Mouse (Mus musculus) embryonic facial prominence, embryonic 11.5 days (tissue): ENCODE results near the gene Mmrn1. TPM values are rescaled to one million over a fixed set of nuclear protein-coding genes. Genes with fewer than 3 reads are reported as not detected.
"Not testable (repeated sequence)": the region's sequence is repeated elsewhere in the genome, so short reads cannot be mapped to it uniquely, and the experiment has no call there.

Source experiments
- ATAC-seq: fragments of 200-750 bp; cut with Nextera tagmentation; replicated peaks from 2 replicates; pipeline ENCODE4 v1.8.0; 2017; ENCODE audit warnings: low read depth; ENCODE audit not compliant: insufficient number of reproducible peaks, low FRiP score, low TSS enrichment
- DNase-seq: peaks from one replicate; pipeline ENCODE4 v3.0.0-alpha.2; 2015; ENCODE audit warnings: low spot score
- H3K27ac ChIP-seq: fragments of 300-500 bp; sonication (generic); replicated peaks from 2 replicates; pipeline ENCODE4 v1.5.1; 2014; ENCODE audit warnings: mild to moderate bottlenecking, low read depth, low read length, control low read depth
- H3K27me3 ChIP-seq: fragments of 300-500 bp; sonication (generic); 2 replicates; pipeline ENCODE4 v1.6.1; 2014; ENCODE audit warnings: mild to moderate bottlenecking, low read length, moderate library complexity, mixed read lengths; ENCODE audit not compliant: control insufficient read depth, insufficient read depth
- H3K36me3 ChIP-seq: fragments of 300-500 bp; sonication (generic); replicated peaks from 2 replicates; pipeline ENCODE4 v1.6.1; 2014; ENCODE audit warnings: low read depth, mild to moderate bottlenecking, low read length, moderate library complexity, mixed read lengths; ENCODE audit not compliant: control insufficient read depth, insufficient read depth
- H3K4me1 ChIP-seq: fragments of 300-500 bp; sonication (generic); 2 replicates; pipeline ENCODE4 v1.6.1; 2014; ENCODE audit warnings: low read length, mixed read lengths; ENCODE audit not compliant: control insufficient read depth, insufficient read depth
- H3K4me2 ChIP-seq: fragments of 300-500 bp; sonication (generic); 2 replicates; pipeline ENCODE4 v1.6.1; 2014; ENCODE audit warnings: low read depth, mild to moderate bottlenecking, control low read depth, low read length, moderate library complexity
- H3K4me3 ChIP-seq: fragments of 300-500 bp; sonication (generic); 2 replicates; pipeline ENCODE4 v1.5.1; 2014; ENCODE audit warnings: low read depth, low read length, control low read depth
- H3K9ac ChIP-seq: fragments of 300-500 bp; sonication (generic); replicated peaks from 2 replicates; pipeline ENCODE4 v1.6.1; 2014; ENCODE audit warnings: mild to moderate bottlenecking, control low read depth, low read length
- H3K9me3 ChIP-seq: fragments of 300-500 bp; sonication (generic); replicated peaks from 2 replicates; pipeline ENCODE4 v1.6.1; 2016; ENCODE audit warnings: mild to moderate bottlenecking, low read length, inconsistent platforms, mixed read lengths; ENCODE audit not compliant: control insufficient read depth
- WGBS: fragments of 180-500 bp; shearing (Covaris S2); extraction: QIAGEN DNeasy Blood & Tissue Kit; methylation state at CpG from one replicate; pipeline ENCODE4 v1.1.7; 2014; 5-methylcytosine and 5-hydroxymethylcytosine counted together
- polyA plus RNA-seq: library from polyadenylated mRNA; unstranded; fragments of >200 nt; fragmentation: Nextera tagmentation; extraction: Ambion mirVana; gene quantifications from 2 replicates; pipeline ENCODE4 v1.2.1, GENCODE M21; 2014

Gene Mmrn1
- 8.5 and 8.7 TPM in 2 replicates for polyA plus RNA-seq

DNA sequence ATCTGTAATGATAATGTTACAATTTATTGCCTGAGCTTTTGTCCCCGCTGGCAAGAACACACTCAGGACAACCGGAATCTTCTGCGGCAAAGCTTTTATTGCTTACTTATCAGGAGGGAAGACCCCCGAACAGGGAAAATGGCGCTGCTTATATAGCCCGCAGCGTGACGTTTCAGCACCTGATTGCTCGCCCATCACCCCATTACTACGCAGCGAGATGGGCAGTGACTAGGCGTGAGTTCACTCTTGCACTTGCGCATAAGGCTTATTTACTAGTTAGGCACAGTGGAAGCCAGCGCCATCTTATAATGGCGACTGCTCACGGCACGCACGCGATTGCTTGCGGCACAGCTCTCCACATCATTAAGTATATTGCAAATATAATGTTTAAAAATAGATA is at the start of gene Mmrn1:
Gene Mmrn1, plus strand, starts transcription at position 301 of the 400 bp plus-strand sequence.
- H3K9me3 ChIP-seq, H3K4me3 ChIP-seq, ATAC-seq, H3K27ac ChIP-seq, H3K36me3 ChIP-seq, H3K4me1 ChIP-seq, DNase-seq, H3K27me3 ChIP-seq, H3K4me2 ChIP-seq, H3K9ac ChIP-seq: not testable (repeated sequence)
- 96% methylated on average over 20 of the region's 20 CpGs for WGBS

DNA sequence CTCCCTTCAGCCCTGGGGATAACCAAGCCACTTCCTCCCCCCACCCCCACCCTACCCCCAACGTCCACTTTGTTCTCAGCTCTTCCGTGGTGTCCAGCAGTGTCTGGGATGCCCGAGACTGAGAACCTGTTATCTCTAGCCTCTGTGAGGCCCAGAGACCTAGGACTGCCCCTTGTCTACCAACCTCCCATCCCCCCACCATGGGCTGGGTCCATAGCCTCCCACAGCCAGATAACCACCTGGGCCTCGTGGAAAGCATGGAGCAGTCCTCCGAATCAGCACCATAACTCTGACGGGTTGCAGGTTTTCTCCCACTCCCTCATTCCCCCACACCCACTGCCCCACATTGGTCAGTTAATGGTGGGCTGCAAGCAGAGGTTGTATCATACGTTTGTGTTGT is 44.4 kb upstream of the Mmrn1 start:
- H3K9ac ChIP-seq = no peak overlapping the region
- no peaks in the 10 kb centered on the region for H3K27me3 ChIP-seq
- DNase-seq (no peak), ATAC-seq (no peak)
- 86% methylated on average over 7 of the region's 7 CpGs for WGBS
- no peaks in the 10 kb centered on the region for H3K36me3 ChIP-seq
- H3K4me1 ChIP-seq = no peaks in the 10 kb centered on the region
- no peak overlapping the region for H3K4me3 ChIP-seq
- H3K9me3 ChIP-seq = no peaks in the 10 kb centered on the region
- no peak overlapping the region for H3K27ac ChIP-seq
- H3K4me2 ChIP-seq = no peak overlapping the region

DNA sequence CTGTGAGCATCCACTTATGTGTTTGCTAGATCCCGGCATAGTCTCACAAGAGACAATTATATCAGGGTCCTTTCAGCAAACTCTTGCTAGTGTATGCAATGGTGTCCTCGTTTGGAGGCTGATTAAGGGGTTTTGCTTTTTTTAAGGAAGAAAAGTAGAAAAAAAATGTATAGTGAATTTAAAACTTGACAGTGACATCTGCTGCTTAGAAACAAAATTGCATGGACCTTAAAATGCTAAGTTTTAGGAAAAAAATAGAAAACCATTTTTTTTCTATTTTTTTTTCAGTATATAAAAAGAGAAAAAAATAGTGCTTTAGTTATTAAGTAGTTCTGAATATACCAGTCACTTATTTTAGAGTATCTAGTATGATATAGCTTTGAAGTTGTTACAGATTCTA is 43.2 kb upstream of the Mmrn1 start:
- no peaks in the 10 kb centered on the region for H3K9me3 ChIP-seq
- no peak overlapping the region for H3K4me2 ChIP-seq
- no peak for ATAC-seq
- no peak overlapping the region for H3K9ac ChIP-seq
- no peak overlapping the region for H3K4me3 ChIP-seq
- no peaks in the 10 kb centered on the region for H3K4me1 ChIP-seq
- no peak for DNase-seq
- WGBS = 74% methylated on average over 2 of the region's 2 CpGs
- H3K36me3 ChIP-seq = no peaks in the 10 kb centered on the region
- H3K27me3 ChIP-seq = no peaks in the 10 kb centered on the region
- no peak overlapping the region for H3K27ac ChIP-seq

DNA sequence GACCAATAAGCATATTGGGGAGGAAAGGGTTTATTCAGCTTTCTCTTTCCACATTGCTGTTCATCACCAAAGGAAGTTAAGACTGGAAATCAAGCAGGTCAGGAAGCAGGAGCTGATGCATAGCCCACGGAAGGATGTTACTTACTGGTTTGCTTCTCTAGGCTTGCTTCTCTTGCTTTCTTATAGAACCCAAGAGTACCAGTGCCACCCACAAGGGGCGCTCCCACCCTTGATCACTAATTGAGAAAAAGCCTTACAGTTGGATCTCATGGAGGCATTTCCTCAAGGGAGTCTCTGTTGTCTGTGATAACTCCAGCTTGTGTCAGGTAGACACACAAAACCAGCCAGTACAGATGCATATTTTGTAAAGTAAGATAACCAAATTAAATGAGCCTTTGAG is 17.5 kb upstream of the Mmrn1 start:
- Histone ChIP-seq H3K36me3 (no peaks in the 10 kb centered on the region), H3K4me1 (no peaks in the 10 kb centered on the region), H3K4me2 (no peak overlapping the region), H3K27ac (no peak overlapping the region), H3K4me3 (no peak overlapping the region), H3K9me3 (no peaks in the 10 kb centered on the region), H3K9ac (no peak overlapping the region), H3K27me3 (no peaks in the 10 kb centered on the region)
- no peak for DNase-seq
- ATAC-seq = no peak
- WGBS = 76% methylated on average over 2 of the region's 2 CpGs

DNA sequence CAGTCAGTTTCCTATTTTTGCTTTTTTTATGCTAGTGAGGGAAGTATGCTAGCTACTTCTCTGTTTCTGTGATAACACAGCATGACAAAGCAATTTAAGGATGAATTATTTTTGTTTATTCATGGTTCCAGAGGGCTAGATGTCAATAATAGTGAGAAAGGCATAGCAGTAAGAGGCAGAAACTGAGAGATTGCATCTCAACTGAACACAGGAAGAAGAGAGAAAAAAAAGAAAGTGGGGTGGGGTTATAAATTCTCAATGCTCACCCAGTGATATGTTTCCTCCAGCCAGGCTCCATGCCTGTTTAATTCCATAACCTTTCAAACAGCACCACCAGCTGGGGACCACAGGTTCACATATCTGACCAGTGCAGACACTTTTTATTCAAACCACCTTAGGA is 6.6 kb downstream of the Mmrn1 start:
- H3K4me1 ChIP-seq = no peaks in the 10 kb centered on the region
- ATAC-seq (no peak), DNase-seq (peak; percentile 51)
- H3K9me3 ChIP-seq = no peaks in the 10 kb centered on the region
- no peak overlapping the region for H3K27ac ChIP-seq
- no peaks in the 10 kb centered on the region for H3K27me3 ChIP-seq
- H3K4me2 ChIP-seq = no peak overlapping the region
- no peaks in the 10 kb centered on the region for H3K36me3 ChIP-seq
- no peak overlapping the region for H3K4me3 ChIP-seq
- H3K9ac ChIP-seq = no peak overlapping the region

DNA sequence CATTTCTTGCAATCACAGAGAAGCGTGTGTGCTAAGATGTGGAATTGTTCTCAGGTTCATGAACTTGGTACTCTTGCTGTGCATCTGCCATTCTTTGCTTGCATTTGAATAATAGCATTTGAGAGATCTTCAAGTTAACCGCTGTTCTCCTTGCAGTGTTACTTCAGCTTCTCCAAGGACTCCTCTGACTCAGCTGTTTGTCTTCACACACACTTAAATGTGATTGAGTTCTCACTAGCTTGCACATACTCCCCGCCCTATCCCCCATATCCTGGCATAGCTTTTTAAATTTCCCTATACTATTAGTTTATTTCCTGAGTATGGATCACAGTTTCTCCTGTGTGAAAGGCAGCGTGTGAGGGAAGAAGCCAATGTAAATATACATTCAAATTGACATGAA is 10.1 kb downstream of the Mmrn1 start:
- WGBS = 63% methylated on average over 4 of the region's 4 CpGs
- DNase-seq = no peak
- no peaks in the 10 kb centered on the region for H3K9me3 ChIP-seq
- H3K4me1 ChIP-seq = no peaks in the 10 kb centered on the region
- no peak overlapping the region for H3K4me2 ChIP-seq
- no peak overlapping the region for H3K9ac ChIP-seq
- H3K27me3 ChIP-seq = no peaks in the 10 kb centered on the region
- no peaks in the 10 kb centered on the region for H3K36me3 ChIP-seq
- no peak for ATAC-seq
- H3K27ac ChIP-seq = no peak overlapping the region
- H3K4me3 ChIP-seq = no peak overlapping the region

DNA sequence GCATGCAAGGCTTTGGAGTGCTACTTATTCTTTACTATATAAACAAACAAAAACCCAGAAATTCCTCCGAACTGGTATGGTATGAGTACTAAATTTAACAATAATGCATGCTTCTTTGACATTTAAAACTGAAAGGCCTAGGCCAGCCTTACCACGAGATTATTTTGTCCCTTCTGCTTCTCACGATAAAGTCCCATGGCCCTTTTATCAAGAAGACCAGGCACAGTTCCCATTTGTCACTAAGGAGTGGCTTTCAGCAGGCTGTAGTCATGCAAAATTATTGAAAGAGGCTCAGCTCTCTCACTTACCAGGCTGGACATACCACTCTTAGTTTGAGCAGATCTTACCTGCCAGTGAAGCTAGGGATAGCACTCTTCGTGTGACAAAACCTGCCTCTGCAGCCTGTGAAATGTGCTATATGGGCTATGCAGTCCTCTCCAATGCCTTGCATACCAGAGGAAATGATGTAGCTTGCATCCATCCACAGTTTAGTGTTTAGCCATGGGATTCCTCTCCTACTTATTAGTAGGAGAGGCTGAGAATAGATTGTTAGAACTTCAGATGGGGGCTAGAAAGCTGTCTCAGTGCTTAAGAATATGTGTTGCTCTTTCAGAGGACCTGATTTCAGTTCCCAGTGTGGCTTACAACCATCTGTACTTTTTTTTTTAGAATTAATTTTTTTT is 10.8 kb downstream of the Mmrn1 start:
- no peak overlapping the region for H3K4me2 ChIP-seq
- no peak overlapping the region for H3K4me3 ChIP-seq
- no peak overlapping the region for H3K27ac ChIP-seq
- H3K4me1 ChIP-seq = no peaks in the 10 kb centered on the region
- H3K36me3 ChIP-seq = no peaks in the 10 kb centered on the region
- H3K9ac ChIP-seq = no peak overlapping the region
- DNase-seq (no peak), ATAC-seq (no peak)
- no peaks in the 10 kb centered on the region for H3K27me3 ChIP-seq
- H3K9me3 ChIP-seq = no peaks in the 10 kb centered on the region
- WGBS = 72% methylated on average over 4 of the region's 4 CpGs

DNA sequence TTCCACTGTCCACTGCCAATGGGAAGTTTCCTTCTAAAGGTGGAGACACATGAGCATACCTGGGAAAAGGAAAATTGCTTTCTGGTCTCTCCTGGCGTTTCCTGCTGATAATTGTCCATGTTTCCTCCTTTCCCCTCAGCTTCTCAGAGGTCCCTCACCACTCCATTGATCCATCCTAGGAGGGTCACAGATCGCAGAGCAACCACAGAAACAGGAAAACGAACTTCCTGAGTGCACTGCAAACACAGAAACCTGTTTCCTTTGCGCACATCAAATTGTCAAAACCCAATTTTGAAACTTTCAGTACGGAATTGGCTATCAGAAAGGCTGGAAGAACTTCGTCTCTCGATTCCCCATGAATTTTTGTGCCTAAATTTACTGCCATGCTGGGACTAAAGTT is 19.4 kb downstream of the Mmrn1 start:
- H3K27ac ChIP-seq = no peak overlapping the region
- no peaks in the 10 kb centered on the region for H3K27me3 ChIP-seq
- no peak overlapping the region for H3K4me3 ChIP-seq
- ATAC-seq (no peak), DNase-seq (no peak)
- 66% methylated on average over 7 of the region's 7 CpGs for WGBS
- H3K4me1 ChIP-seq = no peaks in the 10 kb centered on the region
- no peaks in the 10 kb centered on the region for H3K9me3 ChIP-seq
- H3K36me3 ChIP-seq = no peaks in the 10 kb centered on the region
- no peak overlapping the region for H3K4me2 ChIP-seq
- no peak overlapping the region for H3K9ac ChIP-seq
